Mouse (Mus musculus): ENCODE results near the gene Gadd45gip1.

- TF ChIP-seq EP300 (IDR thresholded peaks at IDR 0.05; ENCODE audit: insufficient read depth, low read depth, low read length) (no peak), CTCF (IDR thresholded peaks at IDR 0.05; ENCODE audit: low read depth, low read length) (no peak), POLR2A (IDR thresholded peaks at IDR 0.05; ENCODE audit: insufficient read depth, low read length) (no peak)
Measured at GRCm38 (mm10) chr8:84811303-84811702, 20.0 kb upstream of the Gadd45gip1 start.

Data from ES-Bruce4 (cell line).